Mouse (Mus musculus): ENCODE data around the gene Arhgap15. TPM values are rescaled to one million over a fixed set of nuclear protein-coding genes. Genes with fewer than 3 reads are reported as not detected.

The Arhgap15 gene
- polyA plus RNA-seq, 1 experiment from 2014 or later, result 7.4 TPM

DNA sequence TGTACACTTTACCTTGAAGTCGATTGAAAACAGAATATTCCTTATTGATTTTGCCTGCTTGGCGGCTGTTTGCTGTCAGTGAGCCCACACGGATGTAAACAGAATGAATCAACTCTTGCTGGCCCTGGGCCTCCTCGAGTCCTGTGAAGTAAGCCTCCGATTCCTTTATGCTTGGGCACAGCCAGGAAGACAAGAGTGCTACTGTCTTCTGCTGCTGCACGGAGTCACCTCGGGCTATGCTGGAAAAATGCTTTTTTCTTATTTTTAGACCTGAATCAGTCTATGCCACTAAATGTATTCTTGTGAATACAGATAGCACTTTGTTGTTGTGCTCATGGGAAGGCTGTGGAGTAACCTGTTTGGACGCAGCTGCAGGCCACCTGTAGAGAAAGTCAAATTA, 469.7 kb downstream of the Arhgap15 start:
- Histone ChIP-seq H3K27me3 (replicated peaks; ENCODE audit: control insufficient read depth, insufficient read depth, low read length) (no peaks in the 10 kb centered on the region), H3K4me1 (replicated peaks; ENCODE audit: control insufficient read depth, insufficient read depth, low read length) (no peaks in the 10 kb centered on the region), H3K36me3 (ENCODE audit: control insufficient read depth, insufficient read depth, low read length) (no peaks in the 10 kb centered on the region), H3K9ac (ENCODE audit: low read depth, low read length) (no peak overlapping the region), H3K4me3 (ENCODE audit: low read depth, low read length) (no peak overlapping the region), H3K27ac (ENCODE audit: low read depth, low read length) (no peak overlapping the region), H3K4me2 (no peak overlapping the region), H3K9me3 (ENCODE audit: control insufficient read depth, low read length) (no peaks in the 10 kb centered on the region)
- 60% methylated on average over 8 of the region's 8 CpGs for whole genome bisulfite sequencing
- DNase-seq (ENCODE audit: low spot score), result no peak
- no peak for ATAC-seq (replicated peaks; ENCODE audit: low FRiP score)

DNA sequence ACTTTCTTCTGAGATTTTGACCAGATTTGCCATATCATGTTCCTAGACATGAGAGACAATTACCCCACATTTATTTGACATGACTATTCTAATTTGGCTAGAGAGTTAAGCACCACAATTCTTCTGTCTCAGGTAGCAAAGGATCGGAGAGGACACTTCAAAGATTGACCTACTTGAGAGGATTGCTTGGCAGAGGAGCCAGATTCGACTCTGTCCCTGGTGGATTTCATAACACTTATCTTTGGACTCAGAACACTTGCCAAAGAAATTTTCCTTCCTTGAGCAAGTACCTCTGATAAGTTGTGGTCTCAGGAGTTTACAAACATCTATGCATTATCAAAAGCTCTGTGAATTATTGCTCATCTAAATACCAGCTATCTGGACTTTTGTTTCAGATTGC, 473.1 kb downstream of the Arhgap15 start:
- Histone ChIP-seq H3K4me3 (ENCODE audit: low read depth, low read length) (no peak overlapping the region), H3K9me3 (ENCODE audit: control insufficient read depth, low read length) (no peaks in the 10 kb centered on the region), H3K9ac (ENCODE audit: low read depth, low read length) (no peak overlapping the region), H3K36me3 (ENCODE audit: control insufficient read depth, insufficient read depth, low read length) (no peaks in the 10 kb centered on the region), H3K4me1 (replicated peaks; ENCODE audit: control insufficient read depth, insufficient read depth, low read length) (no peaks in the 10 kb centered on the region), H3K27me3 (replicated peaks; ENCODE audit: control insufficient read depth, insufficient read depth, low read length) (no peaks in the 10 kb centered on the region), H3K4me2 (no peak overlapping the region), H3K27ac (ENCODE audit: low read depth, low read length) (no peak overlapping the region)
- no peak for DNase-seq (ENCODE audit: low spot score)
- ATAC-seq (replicated peaks; ENCODE audit: low FRiP score), result no peak
- 66% methylated on average over 2 of the region's 2 CpGs for WGBS

DNA sequence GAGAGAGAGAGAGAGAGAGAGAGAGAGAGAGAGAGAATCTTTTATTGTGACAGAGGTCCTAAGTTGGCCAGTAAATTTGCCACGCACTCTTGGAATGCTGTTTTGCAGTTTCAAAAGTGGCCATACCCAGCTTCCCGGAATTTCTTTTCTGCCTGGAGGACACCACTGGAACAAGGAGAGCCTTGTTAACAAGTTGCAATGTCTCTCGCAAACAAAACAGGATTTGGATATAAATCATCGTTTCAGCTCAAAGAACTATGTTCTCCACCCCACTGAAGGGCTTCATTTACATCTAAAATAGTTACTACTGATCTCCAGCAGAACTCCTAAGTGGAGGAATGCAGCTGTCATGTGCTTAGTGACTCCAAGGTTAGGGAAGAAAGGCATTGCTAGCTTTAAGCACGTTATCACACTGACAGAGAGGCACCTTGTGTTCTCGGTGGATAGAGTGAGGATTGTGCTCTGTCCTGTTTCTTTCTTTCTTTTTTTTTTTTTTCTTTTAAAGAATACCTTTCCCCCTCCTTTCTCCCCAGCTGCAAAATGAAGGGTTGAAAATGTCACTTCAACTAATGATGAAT, 473.6 kb downstream of the Arhgap15 start:
- H3K27me3 ChIP-seq (replicated peaks; ENCODE audit: control insufficient read depth, insufficient read depth, low read length), result no peaks in the 10 kb centered on the region
- H3K4me3 ChIP-seq (ENCODE audit: low read depth, low read length), result no peak overlapping the region
- ATAC-seq (replicated peaks; ENCODE audit: low FRiP score), result no peak
- no peaks in the 10 kb centered on the region for H3K36me3 ChIP-seq (ENCODE audit: control insufficient read depth, insufficient read depth, low read length)
- H3K9ac ChIP-seq (ENCODE audit: low read depth, low read length), result no peak overlapping the region
- H3K9me3 ChIP-seq (ENCODE audit: control insufficient read depth, low read length), result no peaks in the 10 kb centered on the region
- no peak overlapping the region for H3K4me2 ChIP-seq
- H3K27ac ChIP-seq (ENCODE audit: low read depth, low read length), result no peak overlapping the region
- H3K4me1 ChIP-seq (replicated peaks; ENCODE audit: control insufficient read depth, insufficient read depth, low read length), result no peaks in the 10 kb centered on the region
- DNase-seq (ENCODE audit: low spot score), result no peak
- WGBS, result 29% methylated on average over 6 of the region's 6 CpGs

DNA sequence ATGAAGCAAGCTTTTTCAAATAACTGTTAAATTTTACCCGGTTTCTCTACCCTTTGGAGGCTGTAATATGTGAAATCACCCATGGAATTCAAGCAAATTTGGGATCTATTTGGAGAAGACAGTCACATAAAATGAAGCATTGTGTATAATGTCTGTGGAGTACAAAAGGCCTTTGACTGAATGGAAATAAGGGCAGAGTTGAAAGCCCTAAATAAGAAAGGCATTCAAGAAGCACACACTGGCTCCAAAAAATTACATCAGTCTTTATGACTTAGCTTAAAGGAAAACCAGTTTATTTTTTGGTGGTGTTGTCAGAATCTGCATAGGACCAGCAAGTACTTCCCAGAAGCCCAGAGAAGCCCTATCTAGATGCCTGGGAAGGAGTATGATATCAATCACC, 486.2 kb downstream of the Arhgap15 start:
- Histone ChIP-seq H3K9me3 (ENCODE audit: control insufficient read depth, low read length) (no peaks in the 10 kb centered on the region), H3K27me3 (replicated peaks; ENCODE audit: control insufficient read depth, insufficient read depth, low read length) (no peaks in the 10 kb centered on the region), H3K36me3 (ENCODE audit: control insufficient read depth, insufficient read depth, low read length) (no peaks in the 10 kb centered on the region), H3K4me3 (ENCODE audit: low read depth, low read length) (no peak overlapping the region), H3K9ac (ENCODE audit: low read depth, low read length) (no peak overlapping the region), H3K27ac (ENCODE audit: low read depth, low read length) (no peak overlapping the region), H3K4me2 (no peak overlapping the region), H3K4me1 (replicated peaks; ENCODE audit: control insufficient read depth, insufficient read depth, low read length) (no peaks in the 10 kb centered on the region)
- DNase-seq (ENCODE audit: low spot score), result no peak
- WGBS, result 84% methylated on average over 1 of the region's 1 CpGs
- ATAC-seq (replicated peaks; ENCODE audit: low FRiP score), result no peak

DNA sequence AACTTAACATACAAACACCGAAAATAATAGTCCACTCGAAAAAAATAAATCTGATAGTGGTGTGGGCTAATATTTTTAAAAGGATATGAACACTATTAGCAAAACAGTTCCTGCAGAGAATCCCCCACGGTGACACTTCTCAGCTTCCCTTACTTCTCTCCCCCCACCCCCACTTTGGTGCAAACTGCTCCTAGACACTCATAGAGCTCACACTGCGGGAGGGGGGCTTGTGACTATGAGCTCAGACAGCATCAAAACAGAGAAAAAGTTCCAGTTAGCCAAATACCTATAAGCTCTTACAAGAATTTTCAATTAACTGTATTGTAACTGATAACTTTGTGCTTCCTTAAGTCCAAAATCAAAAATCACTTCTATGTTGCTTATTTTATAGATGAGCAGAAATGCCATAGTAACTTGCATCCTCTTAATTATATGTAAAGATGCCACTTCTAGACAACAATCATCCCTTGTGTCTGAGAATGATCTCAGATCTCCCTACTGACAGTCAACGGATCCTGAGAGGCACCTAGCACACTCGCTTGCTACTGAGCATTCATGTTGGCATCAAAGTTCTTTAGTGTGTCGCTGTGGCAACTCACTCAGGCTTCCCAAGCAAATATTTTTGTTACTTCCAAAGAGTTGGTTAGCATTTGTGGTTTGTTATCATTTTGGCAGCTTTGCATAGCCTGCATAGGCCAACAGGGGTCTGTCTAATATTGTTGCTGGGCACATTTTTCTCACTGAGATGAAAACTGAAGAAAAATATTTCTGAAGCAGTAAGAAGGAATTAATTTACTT, 493.2 kb downstream of the Arhgap15 start:
- DNase-seq (ENCODE audit: low spot score) (no peak), ATAC-seq (replicated peaks; ENCODE audit: low FRiP score) (no peak)
- H3K4me1 ChIP-seq (replicated peaks; ENCODE audit: control insufficient read depth, insufficient read depth, low read length), result no peaks in the 10 kb centered on the region
- H3K27me3 ChIP-seq (replicated peaks; ENCODE audit: control insufficient read depth, insufficient read depth, low read length), result no peaks in the 10 kb centered on the region
- H3K36me3 ChIP-seq (ENCODE audit: control insufficient read depth, insufficient read depth, low read length), result no peaks in the 10 kb centered on the region
- no peak overlapping the region for H3K9ac ChIP-seq (ENCODE audit: low read depth, low read length)
- 79% methylated on average over 7 of the region's 7 CpGs for WGBS
- no peak overlapping the region for H3K4me3 ChIP-seq (ENCODE audit: low read depth, low read length)
- no peak overlapping the region for H3K27ac ChIP-seq (ENCODE audit: low read depth, low read length)
- no peaks in the 10 kb centered on the region for H3K9me3 ChIP-seq (ENCODE audit: control insufficient read depth, low read length)
- no peak overlapping the region for H3K4me2 ChIP-seq

DNA sequence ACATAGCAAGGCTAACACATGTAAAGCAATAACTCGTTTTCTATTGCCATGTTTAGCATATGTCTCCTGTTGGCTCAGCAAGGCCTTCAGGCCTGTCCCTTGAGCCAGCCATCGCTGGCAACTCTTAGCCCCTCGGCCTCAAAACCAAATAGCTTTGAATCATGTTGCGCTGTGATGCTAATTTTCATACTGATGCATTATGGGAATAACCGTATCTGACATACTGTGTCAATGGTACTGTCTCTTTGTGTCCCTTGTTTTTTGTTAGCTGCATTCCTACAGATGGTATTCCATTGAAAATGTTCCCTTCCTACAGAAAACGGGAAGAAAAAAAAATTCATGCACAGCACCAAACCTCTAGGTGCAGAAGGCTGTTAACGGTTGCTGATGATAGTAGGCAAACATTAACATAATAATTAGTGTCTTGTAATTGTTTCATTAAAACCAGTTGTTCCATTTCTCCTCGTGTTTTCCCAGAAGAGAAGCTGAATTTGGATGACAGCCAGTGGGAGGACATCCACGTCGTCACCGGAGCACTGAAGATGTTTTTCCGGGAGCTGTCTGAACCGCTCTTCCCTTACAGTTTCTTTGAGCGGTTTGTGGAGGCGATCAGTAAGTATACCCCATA, 494.1 kb downstream of the Arhgap15 start:
- no peak overlapping the region for H3K4me2 ChIP-seq
- no peaks in the 10 kb centered on the region for H3K36me3 ChIP-seq (ENCODE audit: control insufficient read depth, insufficient read depth, low read length)
- no peak overlapping the region for H3K9ac ChIP-seq (ENCODE audit: low read depth, low read length)
- WGBS, result 88% methylated on average over 15 of the region's 15 CpGs
- H3K9me3 ChIP-seq (ENCODE audit: control insufficient read depth, low read length), result no peaks in the 10 kb centered on the region
- ATAC-seq (replicated peaks; ENCODE audit: low FRiP score) (no peak), DNase-seq (ENCODE audit: low spot score) (no peak)
- H3K4me1 ChIP-seq (replicated peaks; ENCODE audit: control insufficient read depth, insufficient read depth, low read length), result no peaks in the 10 kb centered on the region
- no peak overlapping the region for H3K4me3 ChIP-seq (ENCODE audit: low read depth, low read length)
- H3K27me3 ChIP-seq (replicated peaks; ENCODE audit: control insufficient read depth, insufficient read depth, low read length), result no peaks in the 10 kb centered on the region
- H3K27ac ChIP-seq (ENCODE audit: low read depth, low read length), result no peak overlapping the region

DNA sequence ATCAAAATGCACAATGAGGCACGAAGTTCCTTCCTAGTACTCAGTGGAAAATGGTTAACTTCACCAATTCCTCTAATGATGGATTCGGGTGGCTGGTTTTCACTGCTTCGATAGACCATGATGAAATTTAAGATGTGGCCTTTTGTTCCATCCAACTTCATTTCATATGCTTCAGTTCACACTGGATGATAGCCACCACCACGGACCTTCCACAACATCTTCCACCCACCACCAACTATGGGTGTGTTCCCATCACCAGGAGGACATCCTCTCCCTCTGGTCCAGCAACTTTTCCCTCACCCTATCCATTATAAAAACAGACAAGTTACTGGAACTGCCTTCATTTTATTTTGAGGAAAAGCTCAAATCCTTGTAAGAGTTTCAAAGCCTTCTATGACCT, 506.7 kb downstream of the Arhgap15 start:
- Histone ChIP-seq H3K4me2 (no peak overlapping the region), H3K9ac (ENCODE audit: low read depth, low read length) (no peak overlapping the region), H3K4me1 (replicated peaks; ENCODE audit: control insufficient read depth, insufficient read depth, low read length) (no peaks in the 10 kb centered on the region), H3K4me3 (ENCODE audit: low read depth, low read length) (no peak overlapping the region), H3K27ac (ENCODE audit: low read depth, low read length) (no peak overlapping the region), H3K27me3 (replicated peaks; ENCODE audit: control insufficient read depth, insufficient read depth, low read length) (no peaks in the 10 kb centered on the region), H3K36me3 (ENCODE audit: control insufficient read depth, insufficient read depth, low read length) (no peaks in the 10 kb centered on the region), H3K9me3 (ENCODE audit: control insufficient read depth, low read length) (no peaks in the 10 kb centered on the region)
- no peak for ATAC-seq (replicated peaks; ENCODE audit: low FRiP score)
- 86% methylated on average over 4 of the region's 4 CpGs for WGBS
- no peak for DNase-seq (ENCODE audit: low spot score)

DNA sequence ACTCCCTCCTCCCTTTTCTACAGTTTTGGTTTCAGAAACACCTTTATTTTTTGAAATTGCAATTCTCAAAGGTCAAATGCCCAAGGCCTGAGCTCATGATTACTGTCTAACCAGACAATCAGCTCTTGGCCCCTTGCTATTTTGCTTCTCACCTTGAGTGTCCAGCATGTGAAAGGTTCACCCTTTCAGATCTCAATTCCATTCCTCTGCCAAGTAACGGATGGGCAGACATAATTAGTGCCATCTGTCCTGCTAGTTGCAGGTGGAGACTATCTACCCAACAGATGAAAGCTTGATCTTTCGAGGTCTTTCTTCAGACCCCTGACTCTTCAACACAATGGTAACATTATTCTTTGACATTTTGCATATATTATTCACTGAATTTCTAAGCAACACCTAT, 509.3 kb downstream of the Arhgap15 start:
- H3K4me2 ChIP-seq, result no peak overlapping the region
- no peak overlapping the region for H3K27ac ChIP-seq (ENCODE audit: low read depth, low read length)
- no peaks in the 10 kb centered on the region for H3K4me1 ChIP-seq (replicated peaks; ENCODE audit: control insufficient read depth, insufficient read depth, low read length)
- no peak for DNase-seq (ENCODE audit: low spot score)
- H3K9ac ChIP-seq (ENCODE audit: low read depth, low read length), result no peak overlapping the region
- no peak for ATAC-seq (replicated peaks; ENCODE audit: low FRiP score)
- 78% methylated on average over 2 of the region's 2 CpGs for WGBS
- no peaks in the 10 kb centered on the region for H3K9me3 ChIP-seq (ENCODE audit: control insufficient read depth, low read length)
- H3K36me3 ChIP-seq (ENCODE audit: control insufficient read depth, insufficient read depth, low read length), result no peaks in the 10 kb centered on the region
- no peaks in the 10 kb centered on the region for H3K27me3 ChIP-seq (replicated peaks; ENCODE audit: control insufficient read depth, insufficient read depth, low read length)
- no peak overlapping the region for H3K4me3 ChIP-seq (ENCODE audit: low read depth, low read length)
